Mouse (Mus musculus): Measurements from ENCODE around the gene Plekhd1. TPM values are rescaled to one million over a fixed set of nuclear protein-coding genes. Genes with fewer than 3 reads are reported as not detected.

Gene Plekhd1
- polyA plus RNA-seq, 1 experiment from 2014 or later: 6.5 TPM

DNA sequence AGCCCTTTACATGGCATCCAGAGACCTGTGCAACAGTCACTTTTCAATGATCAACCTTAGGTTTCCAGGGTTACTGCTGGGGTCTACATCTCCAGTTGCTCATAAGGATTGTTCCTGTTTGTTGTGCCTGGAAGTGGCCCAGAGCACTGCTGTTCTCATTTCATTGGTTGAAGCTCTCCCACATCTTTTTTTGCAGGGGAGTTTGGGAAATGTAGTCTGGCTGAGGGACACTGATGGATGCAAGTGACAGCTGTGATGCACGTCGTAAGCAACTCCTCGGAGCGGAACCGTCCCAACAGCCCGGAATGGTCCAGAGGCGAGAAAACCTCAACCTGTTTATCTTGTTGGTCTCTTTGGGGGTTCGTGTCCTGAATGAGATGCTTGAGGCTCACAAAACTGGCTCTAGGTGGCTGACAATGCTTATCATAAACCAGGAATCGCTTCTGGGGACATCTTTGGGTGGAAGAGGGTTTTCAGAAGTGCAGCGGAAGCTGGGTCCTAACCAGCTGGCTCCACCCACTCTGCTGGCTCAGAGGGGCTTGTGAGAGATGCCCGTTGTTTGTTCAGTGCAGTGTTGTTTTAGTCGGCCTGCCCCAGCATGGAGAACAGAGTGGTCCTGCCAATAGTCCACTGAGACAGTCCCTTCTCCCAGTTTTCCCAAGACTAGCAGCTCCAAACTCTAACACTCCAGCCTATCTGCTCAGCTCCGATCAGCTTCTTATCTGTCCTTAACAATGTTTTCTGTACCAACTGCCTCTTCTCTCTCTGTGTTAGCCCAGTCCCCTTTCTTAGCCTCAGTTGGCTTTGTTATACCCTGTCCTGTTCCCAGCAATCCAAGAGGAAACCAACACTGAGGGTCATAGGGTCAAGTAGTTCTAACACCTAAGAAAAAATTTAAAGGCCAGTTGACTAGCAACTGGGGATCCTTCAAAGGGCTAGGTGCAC lies 42.4 kb downstream of the Plekhd1 start:
- Histone ChIP-seq H3K9ac (no peak overlapping the region), H3K4me3 (no peak overlapping the region), H3K27ac (replicated peaks) (peak overlapping the region; percentile 78; the same call in 1 of the 2 replicates), H3K9me3 (no peaks in the 10 kb centered on the region), H3K4me1 (replicated peaks) (peaks cover 22% of the 10 kb centered on the region), H3K36me3 (no peaks in the 10 kb centered on the region), H3K4me2 (no peak overlapping the region), H3K27me3 (no peaks in the 10 kb centered on the region)
- ATAC-seq (ENCODE audit: low FRiP score, low read depth): no peak
- 54% methylated on average over 13 of the region's 13 CpGs for WGBS

DNA sequence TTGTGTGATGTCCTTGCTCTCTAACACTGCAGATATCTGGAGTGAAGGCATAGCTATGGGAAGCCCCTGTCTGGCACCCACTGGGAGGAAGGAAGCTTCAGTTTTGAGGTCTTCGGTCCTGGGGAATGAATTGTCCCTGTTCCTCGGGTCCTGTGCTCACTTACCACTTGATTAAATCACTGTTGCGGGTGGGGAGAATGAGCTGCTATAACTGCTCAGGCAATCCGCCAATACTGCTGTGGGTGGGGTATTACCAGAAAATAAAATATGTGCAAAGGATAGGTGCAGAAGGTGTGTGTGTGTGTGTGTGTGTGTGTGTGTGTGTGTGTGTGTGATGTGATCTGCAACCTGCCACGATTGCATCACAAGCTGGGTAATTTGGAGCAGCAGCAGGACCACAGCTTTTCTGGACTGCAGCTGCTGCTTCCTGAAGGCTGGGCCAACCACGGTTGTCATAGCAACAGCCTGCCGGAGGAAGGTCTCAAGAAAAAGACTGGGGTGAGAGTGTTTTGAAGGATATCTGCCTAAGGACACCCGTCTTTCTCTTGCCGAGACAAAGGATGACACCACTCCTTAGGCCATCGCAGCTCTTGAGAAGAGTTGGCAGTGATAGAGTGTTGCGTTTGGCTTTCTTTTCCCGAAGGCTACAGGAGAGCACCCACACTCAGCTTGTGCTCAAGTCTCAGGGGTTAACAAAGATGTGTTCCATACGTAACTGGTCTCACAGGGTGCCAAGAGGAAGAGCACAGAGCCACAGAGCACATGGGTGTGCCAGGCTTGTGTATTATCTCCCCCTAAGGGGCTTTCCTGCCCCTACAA lies 44.3 kb downstream of the Plekhd1 start:
- ATAC-seq (ENCODE audit: low FRiP score, low read depth): peak; percentile 86
- no peaks in the 10 kb centered on the region for H3K27me3 ChIP-seq
- no peaks in the 10 kb centered on the region for H3K9me3 ChIP-seq
- no peak overlapping the region for H3K9ac ChIP-seq
- H3K4me1 ChIP-seq (replicated peaks): peaks cover 22% of the 10 kb centered on the region
- peak overlapping the region; percentile 78 for H3K27ac ChIP-seq (replicated peaks)
- no peak overlapping the region for H3K4me3 ChIP-seq
- no peaks in the 10 kb centered on the region for H3K36me3 ChIP-seq
- peak overlapping the region; percentile 26 for H3K4me2 ChIP-seq
- WGBS: 7% methylated on average over 13 of the region's 13 CpGs

DNA sequence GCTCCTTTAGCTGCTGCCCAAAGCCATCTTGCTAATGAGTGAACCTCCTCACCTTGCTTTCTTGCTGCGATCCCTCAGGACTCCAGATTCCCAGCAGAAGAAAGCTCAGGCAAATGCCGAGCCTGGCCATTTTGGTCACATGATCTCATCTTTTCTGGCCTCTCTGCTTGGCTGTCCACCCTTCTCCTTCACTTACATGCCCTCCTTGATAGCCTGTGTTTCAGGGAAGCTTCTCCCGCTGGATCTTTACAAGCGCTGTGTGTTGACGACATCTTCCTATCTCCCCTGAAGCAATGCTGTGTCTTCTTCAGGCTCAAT lies 44.9 kb downstream of the Plekhd1 start:
- no peaks in the 10 kb centered on the region for H3K36me3 ChIP-seq
- peak overlapping the region; percentile 26 for H3K4me2 ChIP-seq
- H3K4me1 ChIP-seq (replicated peaks): peaks cover 22% of the 10 kb centered on the region
- no peaks in the 10 kb centered on the region for H3K9me3 ChIP-seq
- no peak for ATAC-seq (ENCODE audit: low FRiP score, low read depth)
- no peaks in the 10 kb centered on the region for H3K27me3 ChIP-seq
- no peak overlapping the region for H3K9ac ChIP-seq
- H3K4me3 ChIP-seq: no peak overlapping the region
- WGBS: 49% methylated on average over 5 of the region's 5 CpGs
- H3K27ac ChIP-seq (replicated peaks): peak overlapping the region; percentile 78

DNA sequence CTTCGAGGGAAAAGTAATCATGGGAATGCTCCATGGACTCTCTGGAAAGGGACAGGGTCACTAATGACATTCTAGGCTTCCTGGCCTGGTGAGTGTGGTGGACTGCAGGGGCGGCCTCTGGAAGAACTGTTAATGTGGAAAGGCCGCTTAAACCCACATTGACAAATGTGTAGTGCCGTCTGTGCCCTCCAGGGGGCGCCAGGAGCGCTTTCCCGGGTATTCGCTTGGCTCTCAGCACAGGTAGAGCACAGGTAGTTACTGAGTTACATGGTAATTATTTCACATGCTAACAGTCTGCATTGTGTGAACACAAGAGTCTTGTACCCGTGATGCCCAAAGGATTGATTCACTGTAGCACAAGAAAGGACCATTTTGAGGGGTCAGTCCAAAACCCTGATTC lies 47.1 kb downstream of the Plekhd1 start:
- H3K4me3 ChIP-seq: no peak overlapping the region
- H3K9me3 ChIP-seq: no peaks in the 10 kb centered on the region
- H3K36me3 ChIP-seq: no peaks in the 10 kb centered on the region
- H3K27ac ChIP-seq (replicated peaks): no peak overlapping the region
- no peak overlapping the region for H3K4me2 ChIP-seq
- WGBS: 36% methylated on average over 9 of the region's 9 CpGs
- peaks cover 25% of the 10 kb centered on the region for H3K4me1 ChIP-seq (replicated peaks)
- no peak for ATAC-seq (ENCODE audit: low FRiP score, low read depth)
- H3K9ac ChIP-seq: no peak overlapping the region
- no peaks in the 10 kb centered on the region for H3K27me3 ChIP-seq

DNA sequence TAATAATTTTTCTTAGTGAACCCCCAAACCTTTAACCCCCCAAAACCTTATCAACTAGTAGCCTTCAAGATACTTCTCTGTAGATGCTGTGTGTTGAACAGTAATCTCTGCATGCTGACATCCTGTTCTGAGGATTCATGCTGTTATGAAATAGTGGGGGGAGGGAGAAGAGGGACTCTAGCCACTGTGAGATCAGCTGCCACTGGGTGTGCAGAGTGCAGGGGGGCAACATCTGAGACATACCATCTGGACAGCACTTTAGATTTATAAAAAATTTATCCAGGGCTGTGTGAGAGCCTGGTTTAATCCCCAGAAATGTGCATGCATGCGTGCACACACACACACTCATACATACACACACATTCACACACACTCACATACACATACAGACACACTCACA lies 52.2 kb downstream of the Plekhd1 start:
- peaks cover 21% of the 10 kb centered on the region for H3K4me1 ChIP-seq (replicated peaks)
- no peak overlapping the region for H3K4me3 ChIP-seq
- H3K36me3 ChIP-seq: no peaks in the 10 kb centered on the region
- 92% methylated on average over 1 of the region's 1 CpGs for WGBS
- no peak overlapping the region for H3K27ac ChIP-seq (replicated peaks)
- H3K4me2 ChIP-seq: no peak overlapping the region
- no peak overlapping the region for H3K9ac ChIP-seq
- H3K9me3 ChIP-seq: no peaks in the 10 kb centered on the region
- ATAC-seq (ENCODE audit: low FRiP score, low read depth): no peak
- no peaks in the 10 kb centered on the region for H3K27me3 ChIP-seq

DNA sequence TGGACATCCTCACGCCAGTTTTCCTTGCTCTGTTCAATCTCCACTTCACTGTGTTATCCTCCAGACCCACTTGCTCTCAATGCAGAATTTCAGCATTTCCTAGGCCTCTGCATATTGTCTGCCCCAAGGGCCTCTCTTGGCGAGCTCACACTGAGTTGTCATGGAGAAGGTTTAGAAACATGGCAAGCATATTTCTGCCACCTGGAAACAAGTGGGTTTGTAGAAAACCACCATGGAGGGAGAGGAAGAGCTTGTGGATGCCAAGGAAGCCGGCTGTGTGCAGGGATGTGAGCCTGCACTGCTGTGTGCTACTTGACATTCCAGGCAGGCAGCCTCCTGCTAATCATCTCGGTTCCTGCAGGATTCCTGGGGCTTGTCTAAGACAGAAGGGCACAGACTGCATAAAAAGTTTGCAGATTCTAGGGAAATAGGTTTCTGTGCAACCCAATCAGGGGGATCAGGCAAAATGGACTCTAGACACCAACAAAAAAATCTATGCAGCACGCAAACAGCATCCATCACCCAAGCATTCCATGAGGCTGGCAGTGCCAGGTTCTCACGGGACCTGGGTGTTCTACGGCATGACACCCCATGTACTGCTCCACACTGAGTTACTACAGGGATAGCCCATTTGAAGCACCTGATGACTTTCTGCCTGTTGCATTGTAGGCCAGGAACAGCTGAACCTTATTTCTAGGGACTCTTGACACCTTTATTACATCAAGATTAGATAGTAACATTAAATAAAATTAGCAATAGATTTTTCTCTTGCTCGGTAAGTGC lies 53.8 kb downstream of the Plekhd1 start:
- Histone ChIP-seq H3K36me3 (no peaks in the 10 kb centered on the region), H3K4me2 (no peak overlapping the region), H3K9me3 (no peaks in the 10 kb centered on the region), H3K4me1 (replicated peaks) (peaks cover 21% of the 10 kb centered on the region), H3K27ac (replicated peaks) (peak overlapping the region; percentile 63), H3K27me3 (no peaks in the 10 kb centered on the region), H3K4me3 (no peak overlapping the region), H3K9ac (no peak overlapping the region)
- WGBS: 44% methylated on average over 8 of the region's 8 CpGs
- ATAC-seq (ENCODE audit: low FRiP score, low read depth): peak; percentile 81

DNA sequence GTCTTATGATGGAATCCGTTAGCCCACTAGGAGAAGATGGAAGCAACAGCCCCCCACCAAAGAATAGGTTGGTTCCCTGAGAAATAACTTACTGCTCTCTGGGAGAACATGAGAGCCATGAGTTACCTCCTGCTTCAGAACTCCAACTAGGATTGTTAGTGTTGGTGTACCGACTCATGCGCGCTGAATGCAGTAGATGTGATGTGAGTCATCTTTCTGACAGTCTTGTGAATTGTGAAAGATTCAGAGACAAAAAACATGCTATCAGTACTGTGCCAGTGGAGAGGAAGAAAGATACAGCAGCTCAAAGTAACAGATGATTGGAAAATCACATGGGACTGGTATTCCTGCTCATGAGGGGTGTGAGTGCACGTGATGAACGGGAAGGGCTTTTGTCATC lies 59.2 kb downstream of the Plekhd1 start:
- Histone ChIP-seq H3K27ac (replicated peaks) (no peak overlapping the region), H3K4me2 (no peak overlapping the region), H3K27me3 (no peaks in the 10 kb centered on the region), H3K4me3 (no peak overlapping the region), H3K36me3 (peaks cover 34% of the 10 kb centered on the region), H3K9me3 (no peaks in the 10 kb centered on the region), H3K9ac (no peak overlapping the region), H3K4me1 (replicated peaks) (peaks cover 5% of the 10 kb centered on the region)
- WGBS: 90% methylated on average over 6 of the region's 6 CpGs
- ATAC-seq (ENCODE audit: low FRiP score, low read depth): no peak

DNA sequence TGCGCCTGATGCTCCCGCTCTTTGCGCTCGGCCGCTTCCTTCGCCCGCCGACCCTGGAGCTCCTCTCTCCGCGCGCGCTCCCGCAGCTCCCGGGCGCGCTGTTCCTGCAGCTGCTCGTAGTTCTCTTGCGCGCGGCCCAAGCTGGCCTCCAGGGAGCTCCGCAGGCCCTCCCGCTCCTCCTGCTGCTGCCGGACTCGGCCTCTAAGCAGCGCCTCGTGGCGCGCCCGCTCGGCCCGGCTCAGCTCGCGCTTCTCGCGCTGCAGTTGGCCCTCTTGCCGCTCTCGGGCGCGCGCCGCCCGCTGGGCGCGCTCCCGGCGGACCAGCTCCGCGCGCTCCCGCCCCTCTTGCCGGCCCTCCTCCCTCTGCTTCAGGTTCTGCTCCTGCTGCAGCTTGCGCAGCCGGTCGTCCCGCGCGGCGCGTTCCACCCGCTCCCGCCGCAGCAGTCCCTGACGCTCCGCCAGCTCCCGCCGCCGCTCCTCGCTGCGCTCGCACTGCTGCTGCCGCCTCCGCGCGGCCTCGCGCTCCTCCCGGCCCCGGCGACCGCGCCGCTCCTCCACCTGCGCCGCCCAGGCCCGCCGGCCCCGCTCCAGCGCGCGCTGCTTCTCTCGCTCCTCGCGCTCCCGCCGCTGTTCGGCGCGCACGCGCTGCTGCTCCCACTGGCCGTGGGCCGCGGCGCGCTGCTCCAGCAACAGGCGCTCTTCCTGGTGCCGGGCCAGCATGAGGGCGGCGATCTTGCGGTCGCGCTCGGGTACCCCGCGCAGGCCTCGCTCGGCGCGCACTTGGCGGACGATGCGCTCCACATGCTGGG lies 65.6 kb downstream of the Plekhd1 start:
- peak overlapping the region; percentile 68 for H3K4me2 ChIP-seq
- H3K4me1 ChIP-seq (replicated peaks): peaks cover 33% of the 10 kb centered on the region
- no peaks in the 10 kb centered on the region for H3K27me3 ChIP-seq
- H3K9me3 ChIP-seq: no peaks in the 10 kb centered on the region
- H3K36me3 ChIP-seq: peaks cover 55% of the 10 kb centered on the region
- peak overlapping the region; percentile 94 for H3K27ac ChIP-seq (replicated peaks)
- 15% methylated on average over 120 of the region's 122 CpGs for WGBS
- H3K9ac ChIP-seq: peak overlapping the region; percentile 29
- ATAC-seq (ENCODE audit: low FRiP score, low read depth): peak; percentile 10; the same call in 1 of the 2 replicates
- H3K4me3 ChIP-seq: peak overlapping the region; percentile 61

DNA sequence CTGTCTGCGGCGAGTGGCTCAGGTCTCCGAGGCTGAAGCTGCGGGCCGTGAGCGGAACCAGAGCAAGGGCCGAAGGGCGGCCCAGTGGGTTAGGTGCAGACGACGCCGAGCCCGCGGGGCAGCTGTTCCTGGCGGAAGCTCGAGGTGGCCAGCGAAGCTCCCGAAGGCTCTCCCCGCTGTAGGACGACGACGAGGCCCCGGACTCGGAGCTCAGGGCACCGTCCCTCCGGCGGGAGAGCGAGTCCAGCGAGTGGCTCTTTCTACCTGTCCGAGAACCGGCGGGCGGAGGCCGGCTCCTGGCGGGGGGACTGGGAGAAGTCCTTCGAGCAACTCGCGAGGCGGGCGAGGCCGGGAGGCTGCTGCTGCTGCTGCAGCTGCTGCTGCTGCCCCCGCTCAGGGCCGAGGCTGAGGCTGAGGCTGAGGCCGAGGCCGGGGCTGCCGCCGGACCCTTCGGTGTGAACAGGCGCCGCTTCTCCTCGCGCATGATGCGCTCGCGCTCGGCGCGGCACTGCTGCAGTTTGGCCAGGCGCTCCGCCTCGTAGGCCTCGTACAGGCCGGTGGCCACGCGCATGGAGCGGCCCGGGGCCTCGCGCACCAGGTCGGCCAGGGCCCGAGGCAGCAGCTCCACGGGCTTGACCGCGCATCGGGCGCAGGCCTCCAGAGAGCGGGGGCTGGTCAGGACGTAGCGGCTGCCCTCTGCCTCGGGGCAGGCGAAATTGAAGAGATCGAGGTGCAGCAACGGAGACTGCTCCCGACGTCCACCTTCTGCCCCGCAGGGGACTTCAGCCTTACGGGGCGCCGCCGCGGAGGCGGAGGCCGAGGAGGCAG lies 66.4 kb downstream of the Plekhd1 start:
- H3K4me2 ChIP-seq: peak overlapping the region; percentile 68
- H3K4me1 ChIP-seq (replicated peaks): peaks cover 33% of the 10 kb centered on the region
- no peaks in the 10 kb centered on the region for H3K27me3 ChIP-seq
- peak overlapping the region; percentile 94 for H3K27ac ChIP-seq (replicated peaks)
- peak overlapping the region; percentile 61 for H3K4me3 ChIP-seq
- peaks cover 48% of the 10 kb centered on the region for H3K36me3 ChIP-seq
- no peaks in the 10 kb centered on the region for H3K9me3 ChIP-seq
- ATAC-seq (ENCODE audit: low FRiP score, low read depth): peak; percentile 16; the same call in 1 of the 2 replicates
- H3K9ac ChIP-seq: peak overlapping the region; percentile 69
- 22% methylated on average over 87 of the region's 92 CpGs for WGBS

DNA sequence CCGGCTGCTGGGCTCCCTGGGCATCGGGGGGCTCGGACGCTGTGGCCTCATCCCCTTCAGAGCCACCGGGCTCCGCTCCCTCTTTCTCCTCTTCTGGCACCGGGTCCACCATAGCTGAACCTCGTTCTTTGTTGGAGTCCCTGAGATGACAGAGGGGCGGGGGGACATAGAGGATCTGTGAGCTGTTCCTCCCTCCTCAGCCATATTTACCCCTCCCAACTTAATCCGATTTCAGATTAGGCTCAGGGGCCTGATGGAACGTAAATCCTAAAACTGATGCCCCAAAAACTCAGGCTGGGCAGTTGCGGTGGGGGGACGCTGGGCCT lies 67.0 kb downstream of the Plekhd1 start:
- Histone ChIP-seq H3K4me3 (peak overlapping the region; percentile 61), H3K9me3 (no peaks in the 10 kb centered on the region), H3K27ac (replicated peaks) (peak overlapping the region; percentile 94), H3K36me3 (peaks cover 43% of the 10 kb centered on the region), H3K9ac (peak overlapping the region; percentile 69), H3K4me1 (replicated peaks) (peaks cover 33% of the 10 kb centered on the region), H3K27me3 (no peaks in the 10 kb centered on the region), H3K4me2 (peak overlapping the region; percentile 68)
- peak; percentile 13; the same call in 1 of the 2 replicates for ATAC-seq (ENCODE audit: low FRiP score, low read depth)
- WGBS: 4% methylated on average over 13 of the region's 13 CpGs
